Mouse (Mus musculus): ENCODE measurements around the gene Pfdn6. TPM values are rescaled to one million over a fixed set of nuclear protein-coding genes. Genes with fewer than 3 reads are reported as not detected.

Gene Pfdn6
- polyA plus RNA-seq, 1 experiment = 89.6 TPM

DNA sequence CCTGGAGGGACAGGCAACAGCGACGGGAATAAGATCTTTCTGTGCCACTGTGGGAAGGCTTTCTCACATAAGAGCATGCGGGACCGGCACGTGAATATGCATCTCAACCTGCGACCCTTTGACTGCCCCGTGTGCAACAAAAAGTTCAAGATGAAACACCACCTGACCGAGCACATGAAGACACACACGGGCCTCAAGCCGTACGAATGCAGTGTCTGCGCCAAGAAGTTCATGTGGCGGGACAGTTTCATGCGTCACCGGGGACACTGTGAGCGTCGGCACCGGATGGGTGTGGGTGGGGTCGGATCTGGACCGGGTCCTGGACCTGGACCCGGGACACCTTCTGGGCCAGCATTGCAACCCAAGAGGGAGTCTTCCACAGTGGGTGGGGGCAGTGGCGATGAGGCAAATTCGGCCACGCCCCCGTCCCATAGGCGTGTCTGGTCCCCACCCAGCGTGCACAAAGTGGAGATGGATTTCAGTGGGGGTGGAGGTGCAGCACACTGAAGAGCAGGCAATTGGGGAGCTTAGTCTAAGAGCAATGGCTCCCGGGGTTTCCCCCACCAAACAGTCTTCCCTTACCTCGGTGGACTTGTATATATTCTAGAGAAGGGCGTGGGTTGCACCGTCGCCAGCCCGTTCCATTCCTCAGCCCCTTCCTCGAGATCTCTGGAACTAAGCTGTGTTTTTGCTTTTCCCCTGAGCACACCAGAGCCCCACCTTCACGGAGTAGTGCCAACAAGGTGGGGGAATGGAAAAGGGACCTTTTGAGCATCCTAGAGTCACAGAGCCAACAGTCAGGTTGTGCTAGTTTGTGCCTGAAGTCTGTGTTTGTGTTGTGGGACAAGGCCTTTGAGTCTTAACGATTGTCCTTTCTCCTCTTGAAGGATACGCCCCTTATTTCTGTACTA is 21.6 kb downstream of the Pfdn6 start:
- WGBS = 71% methylated on average over 37 of the region's 37 CpGs
- Histone ChIP-seq H3K4me1 (ENCODE audit: control insufficient read depth, insufficient read depth, low read length) (peaks cover 6% of the 10 kb centered on the region), H3K27ac (ENCODE audit: control insufficient read depth, insufficient read depth, low read depth, low read length, poor library complexity) (peak overlapping the region; percentile 89), H3K4me3 (replicated peaks; ENCODE audit: control insufficient read depth, low read depth, low read length) (peak overlapping the region; percentile 78)
- no peak for TF ChIP-seq CTCF (IDR thresholded peaks at IDR 0.05; ENCODE audit: control insufficient read depth, insufficient read depth, low read length)

DNA sequence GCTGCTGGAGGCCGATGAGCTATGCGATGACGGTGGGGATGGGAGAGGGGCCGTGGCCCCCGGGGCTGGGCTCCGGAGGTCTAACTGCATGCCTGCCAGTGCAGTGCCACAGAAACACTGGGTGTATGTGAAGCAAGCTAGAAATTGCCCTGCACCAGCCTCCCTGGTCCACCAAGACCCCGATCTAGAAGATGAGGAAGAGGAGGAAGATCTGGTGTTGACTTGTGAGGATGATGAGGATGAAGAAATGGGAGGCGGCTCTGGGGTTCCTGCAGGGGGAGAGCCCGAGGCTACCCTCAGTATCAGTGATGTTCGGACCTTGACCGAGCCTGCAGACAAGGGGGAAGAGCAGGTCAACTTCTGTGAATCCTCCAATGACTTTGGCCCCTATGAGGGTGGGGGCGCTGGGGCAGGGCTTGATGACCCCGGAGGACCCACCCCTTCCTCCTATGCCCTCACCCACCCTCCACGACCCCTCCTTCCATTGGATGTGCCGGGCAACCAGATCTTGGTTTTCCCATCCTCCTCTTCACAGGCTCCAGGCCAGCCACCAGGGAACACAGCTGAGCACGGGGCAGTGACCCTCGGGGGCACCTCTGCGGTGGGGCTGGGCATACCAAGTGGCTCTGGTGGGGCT is 22.4 kb downstream of the Pfdn6 start:
- peaks cover 6% of the 10 kb centered on the region for H3K4me1 ChIP-seq (ENCODE audit: control insufficient read depth, insufficient read depth, low read length)
- H3K27ac ChIP-seq (ENCODE audit: control insufficient read depth, insufficient read depth, low read depth, low read length, poor library complexity) = no peak overlapping the region

DNA sequence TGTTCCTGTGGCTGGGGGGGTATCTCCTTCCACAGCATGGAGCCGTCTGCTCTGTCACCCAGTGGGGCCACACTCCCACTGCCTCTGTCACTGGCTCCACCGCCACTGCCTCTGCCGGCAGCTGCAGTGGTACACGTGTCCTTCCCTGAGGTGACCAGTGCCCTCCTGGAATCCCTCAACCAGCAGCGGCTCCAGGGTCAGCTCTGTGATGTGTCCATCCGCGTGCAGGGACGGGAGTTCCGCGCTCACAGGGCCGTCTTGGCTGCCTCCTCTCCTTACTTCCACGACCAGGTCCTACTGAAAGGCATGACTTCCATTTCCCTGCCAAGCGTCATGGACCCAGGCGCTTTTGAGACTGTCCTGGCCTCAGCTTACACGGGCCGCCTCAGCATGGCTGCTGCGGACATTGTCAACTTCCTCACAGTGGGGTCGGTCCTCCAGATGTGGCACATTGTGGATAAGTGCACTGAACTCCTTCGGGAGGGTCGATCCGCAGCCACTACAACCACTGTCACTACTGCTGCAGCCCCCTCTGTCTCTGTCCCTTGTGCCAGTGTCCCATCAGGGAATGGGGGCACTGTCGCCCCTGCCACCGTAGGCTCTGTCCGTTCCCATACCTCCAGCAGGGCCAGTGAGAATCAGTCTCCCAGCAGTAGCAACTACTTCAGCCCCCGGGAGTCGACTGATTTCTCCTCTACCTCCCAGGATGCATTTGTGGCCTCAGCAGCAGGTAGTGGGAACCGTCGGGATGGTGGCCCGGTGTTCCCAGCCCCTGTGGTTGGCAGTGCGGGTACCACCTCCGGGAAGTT is 23.1 kb downstream of the Pfdn6 start:
- WGBS = 88% methylated on average over 31 of the region's 31 CpGs
- Histone ChIP-seq H3K4me1 (ENCODE audit: control insufficient read depth, insufficient read depth, low read length) (peaks cover 6% of the 10 kb centered on the region), H3K4me3 (replicated peaks; ENCODE audit: control insufficient read depth, low read depth, low read length) (peak overlapping the region; percentile 41), H3K27ac (ENCODE audit: control insufficient read depth, insufficient read depth, low read depth, low read length, poor library complexity) (no peak overlapping the region)
- TF ChIP-seq CTCF (IDR thresholded peaks at IDR 0.05; ENCODE audit: control insufficient read depth, insufficient read depth, low read length) (no peak), POLR2A (IDR thresholded peaks at IDR 0.05; ENCODE audit: borderline replicate concordance, control insufficient read depth, low read depth, low read length) (peak; percentile 17; the same call in 1 of the 2 replicates)

More for the DNA sequence above, 22.4 kb downstream of the Pfdn6 start:
- WGBS = 94% methylated on average over 18 of the region's 18 CpGs
- no peak overlapping the region for H3K4me3 ChIP-seq (replicated peaks; ENCODE audit: control insufficient read depth, low read depth, low read length)
- no peak for TF ChIP-seq POLR2A (IDR thresholded peaks at IDR 0.05; ENCODE audit: borderline replicate concordance, control insufficient read depth, low read depth, low read length)
- TF ChIP-seq CTCF (IDR thresholded peaks at IDR 0.05; ENCODE audit: control insufficient read depth, insufficient read depth, low read length) = no peak

DNA sequence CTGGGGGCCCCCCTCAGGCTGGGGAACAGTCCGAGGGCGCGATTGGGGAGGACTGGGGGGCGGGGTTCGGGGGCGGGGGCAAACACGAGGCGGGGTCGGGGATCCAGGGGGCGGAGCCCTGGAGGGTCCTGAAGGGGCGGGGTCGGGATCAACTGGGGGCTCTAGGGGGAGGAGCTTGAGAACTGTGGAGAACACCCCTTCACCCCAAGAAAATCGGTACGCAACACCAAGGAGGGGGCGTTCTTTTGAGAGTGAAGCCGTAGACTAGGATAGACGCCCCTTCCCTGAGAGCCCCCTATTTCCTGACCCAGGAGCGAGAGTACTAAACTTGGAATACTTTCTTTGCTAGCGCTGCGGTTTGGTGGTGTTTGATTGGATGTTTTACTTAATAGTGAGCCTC is 23.8 kb downstream of the Pfdn6 start:
- Histone ChIP-seq H3K4me1 (ENCODE audit: control insufficient read depth, insufficient read depth, low read length) (peaks cover 6% of the 10 kb centered on the region), H3K4me3 (replicated peaks; ENCODE audit: control insufficient read depth, low read depth, low read length) (peak overlapping the region; percentile 66), H3K27ac (ENCODE audit: control insufficient read depth, insufficient read depth, low read depth, low read length, poor library complexity) (no peak overlapping the region)
- no peak for TF ChIP-seq CTCF (IDR thresholded peaks at IDR 0.05; ENCODE audit: control insufficient read depth, insufficient read depth, low read length)
- TF ChIP-seq POLR2A (IDR thresholded peaks at IDR 0.05; ENCODE audit: borderline replicate concordance, control insufficient read depth, low read depth, low read length) = no peak
- WGBS = under 1% methylated on average over 16 of the region's 20 CpGs

DNA sequence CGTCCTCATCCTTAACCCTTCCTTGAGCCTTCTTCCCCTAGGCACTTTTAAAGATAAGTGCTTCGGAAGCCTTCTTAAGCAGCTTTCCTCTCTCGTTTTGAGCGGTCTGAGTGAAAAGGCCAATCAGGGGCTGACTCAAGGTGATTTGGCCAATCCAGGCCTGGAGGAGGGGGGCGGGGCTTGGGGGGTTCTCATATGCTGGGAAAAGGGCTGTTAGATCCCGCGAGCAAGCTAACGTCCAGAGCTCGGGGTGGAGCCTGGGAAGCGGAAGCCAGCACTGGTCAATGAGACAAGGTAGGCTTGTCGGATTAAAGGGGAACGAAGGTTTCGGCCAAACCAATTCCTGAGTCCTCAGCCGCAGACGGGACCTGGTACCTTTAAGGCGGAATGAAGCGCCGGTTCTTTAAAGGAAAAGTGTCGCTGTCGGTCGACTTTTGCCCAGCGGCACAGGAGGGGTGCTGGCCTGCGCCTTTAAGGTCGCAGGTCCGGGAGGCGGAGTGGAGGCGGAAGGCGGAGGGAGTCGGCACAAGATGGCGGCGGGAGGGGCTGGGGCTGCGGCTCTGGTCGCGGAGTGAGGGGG is 24.4 kb downstream of the Pfdn6 start, which contains the start of the genes Tapbp and Zbtb22:
TSS of gene Tapbp (plus strand) at position 229 of the 580 bp plus-strand sequence.
TSS of gene Zbtb22 (plus strand) at position 234 of the 580 bp plus-strand sequence.
- under 1% methylated on average over 33 of the region's 34 CpGs for WGBS
- Histone ChIP-seq H3K4me1 (ENCODE audit: control insufficient read depth, insufficient read depth, low read length) (peaks cover 6% of the 10 kb centered on the region), H3K4me3 (replicated peaks; ENCODE audit: control insufficient read depth, low read depth, low read length) (peak within 1 kb of the TSS; percentile 66), H3K27ac (ENCODE audit: control insufficient read depth, insufficient read depth, low read depth, low read length, poor library complexity) (peak within 1 kb of the TSS; percentile 54)
- TF ChIP-seq POLR2A (IDR thresholded peaks at IDR 0.05; ENCODE audit: borderline replicate concordance, control insufficient read depth, low read depth, low read length) (peak; percentile 36; the same call in 1 of the 2 replicates), CTCF (IDR thresholded peaks at IDR 0.05; ENCODE audit: control insufficient read depth, insufficient read depth, low read length) (no peak)

DNA sequence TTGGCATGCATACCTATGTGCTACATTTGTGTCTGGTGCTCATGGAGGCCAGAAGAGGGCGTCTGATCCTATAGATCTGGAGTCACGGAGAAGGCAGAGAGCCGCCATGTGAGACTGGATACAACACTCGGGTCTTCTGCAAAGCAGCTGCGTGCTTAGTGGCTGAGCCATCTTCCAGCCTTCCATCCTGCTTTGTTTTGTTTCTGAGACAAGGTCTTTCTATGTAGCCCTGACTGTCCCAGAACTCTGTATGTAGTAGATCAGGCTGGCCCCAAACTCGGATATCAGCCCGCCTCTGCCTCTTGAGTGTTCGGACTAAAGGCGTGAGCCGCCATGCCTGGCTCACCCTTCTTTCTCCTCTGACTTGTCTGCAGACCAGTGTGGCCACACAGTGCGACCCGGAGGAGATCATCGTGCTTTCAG is 25.2 kb downstream of the Pfdn6 start:
- H3K27ac ChIP-seq (ENCODE audit: control insufficient read depth, insufficient read depth, low read depth, low read length, poor library complexity) = no peak overlapping the region
- H3K4me1 ChIP-seq (ENCODE audit: control insufficient read depth, insufficient read depth, low read length) = peaks cover 6% of the 10 kb centered on the region
- 76% methylated on average over 13 of the region's 13 CpGs for WGBS
- peak overlapping the region; percentile 35 for H3K4me3 ChIP-seq (replicated peaks; ENCODE audit: control insufficient read depth, low read depth, low read length)
- TF ChIP-seq CTCF (IDR thresholded peaks at IDR 0.05; ENCODE audit: control insufficient read depth, insufficient read depth, low read length) (peak; percentile 23; the same call in 1 of the 2 replicates), POLR2A (IDR thresholded peaks at IDR 0.05; ENCODE audit: borderline replicate concordance, control insufficient read depth, low read depth, low read length) (no peak)

DNA sequence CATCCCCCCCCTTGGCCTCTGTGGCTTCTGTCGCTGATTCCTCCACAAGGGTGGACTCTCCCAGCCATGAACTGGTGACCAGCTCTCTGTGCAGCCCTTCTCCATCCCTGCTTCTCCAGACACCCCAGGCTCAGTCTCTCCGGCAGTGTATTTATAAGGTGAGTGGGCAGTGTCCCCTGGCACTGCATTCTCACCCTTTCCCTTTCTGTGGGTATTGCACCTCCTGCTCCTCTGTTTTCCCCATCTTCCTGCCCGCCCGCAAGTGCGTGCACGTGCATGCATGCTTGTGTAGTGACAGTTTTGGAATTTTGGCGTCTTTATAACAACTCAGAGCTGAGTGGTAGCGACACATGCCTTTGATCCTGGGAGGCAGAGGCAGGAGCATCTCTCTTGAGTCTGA is 26.2 kb downstream of the Pfdn6 start:
- H3K4me1 ChIP-seq (ENCODE audit: control insufficient read depth, insufficient read depth, low read length) = peaks cover 6% of the 10 kb centered on the region
- no peak overlapping the region for H3K27ac ChIP-seq (ENCODE audit: control insufficient read depth, insufficient read depth, low read depth, low read length, poor library complexity)
- TF ChIP-seq POLR2A (IDR thresholded peaks at IDR 0.05; ENCODE audit: borderline replicate concordance, control insufficient read depth, low read depth, low read length) (no peak), CTCF (IDR thresholded peaks at IDR 0.05; ENCODE audit: control insufficient read depth, insufficient read depth, low read length) (no peak)
- H3K4me3 ChIP-seq (replicated peaks; ENCODE audit: control insufficient read depth, low read depth, low read length) = no peak overlapping the region
- 90% methylated on average over 8 of the region's 8 CpGs for WGBS
